Mouse (Mus musculus): ENCODE measurements around the gene Crlf1. TPM values are rescaled to one million over a fixed set of nuclear protein-coding genes. Genes with fewer than 3 reads are reported as not detected.

Crlf1 gene
- polyA plus RNA-seq, 1 experiment = 3.4 TPM

DNA sequence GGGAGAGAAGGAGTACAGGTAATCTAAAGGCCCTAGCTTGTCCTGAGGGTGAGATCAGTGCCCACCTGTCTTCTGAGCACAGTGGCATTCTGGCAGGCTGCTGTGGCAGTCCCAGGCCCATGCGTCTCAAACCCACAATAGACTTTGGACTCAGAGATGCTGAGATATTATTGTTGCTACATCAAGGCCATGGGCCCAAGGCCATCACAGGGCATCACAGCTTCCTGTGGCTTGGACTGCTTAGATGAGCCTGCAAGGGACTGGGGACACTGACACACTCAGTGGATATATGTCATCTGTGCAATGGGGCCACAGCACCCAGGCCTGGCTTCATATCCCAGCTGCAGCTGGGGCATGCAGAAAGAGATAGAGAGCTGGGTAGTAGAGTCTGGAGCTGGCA, 36.0 kb upstream of the Crlf1 start:
- H3K4me3 ChIP-seq (ENCODE audit: extremely low read depth, insufficient read depth, insufficient read length) = no peak overlapping the region
- H3K27me3 ChIP-seq (ENCODE audit: control insufficient read depth, insufficient read depth, low read length) = no peaks in the 10 kb centered on the region
- no peaks in the 10 kb centered on the region for H3K4me1 ChIP-seq (ENCODE audit: control insufficient read depth, insufficient read depth, insufficient read length)
- peaks cover 1% of the 10 kb centered on the region; the same call in 1 of the 2 replicates for H3K36me3 ChIP-seq (ENCODE audit: control insufficient read depth, insufficient read depth, low read length)
- no peak for DNase-seq (ENCODE audit: low read depth in 1 of 2, low spot score in 2 of 2)
- no peak overlapping the region for H3K27ac ChIP-seq (ENCODE audit: insufficient read depth, low read length)
- no peak for TF ChIP-seq CTCF (IDR thresholded peaks at IDR 0.05; ENCODE audit: extremely low read depth, insufficient read depth, insufficient read length, insufficient replicate concordance)
- no peak for TF ChIP-seq POLR2A (IDR thresholded peaks at IDR 0.05; ENCODE audit: low read depth, low read length)
- WGBS = 85% methylated on average over 1 of the region's 1 CpGs

DNA sequence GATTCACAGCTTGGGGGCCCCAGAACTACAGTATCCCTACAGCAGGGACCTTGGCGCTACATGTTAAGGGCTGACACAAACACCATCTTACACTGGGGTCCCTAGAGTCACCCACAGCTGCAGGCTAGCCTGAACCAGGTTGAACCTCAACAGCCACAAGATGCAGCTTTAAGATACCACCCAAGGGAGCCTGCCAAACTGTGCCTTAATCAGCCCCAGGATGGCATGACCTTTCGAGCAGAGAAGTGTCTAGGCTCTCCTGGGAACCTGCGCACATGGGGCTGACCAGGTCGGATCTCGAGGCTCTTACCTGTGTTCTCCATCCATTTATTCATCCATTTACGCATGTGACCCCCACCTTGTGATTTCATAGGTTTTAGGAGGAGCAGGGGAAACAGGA, 35.1 kb upstream of the Crlf1 start:
- no peaks in the 10 kb centered on the region for H3K27me3 ChIP-seq (ENCODE audit: control insufficient read depth, insufficient read depth, low read length)
- H3K36me3 ChIP-seq (ENCODE audit: control insufficient read depth, insufficient read depth, low read length) = no peaks in the 10 kb centered on the region
- no peak overlapping the region for H3K27ac ChIP-seq (ENCODE audit: insufficient read depth, low read length)
- DNase-seq (ENCODE audit: low read depth in 1 of 2, low spot score in 2 of 2) = no peak
- no peak for TF ChIP-seq POLR2A (IDR thresholded peaks at IDR 0.05; ENCODE audit: low read depth, low read length)
- TF ChIP-seq CTCF (IDR thresholded peaks at IDR 0.05; ENCODE audit: extremely low read depth, insufficient read depth, insufficient read length, insufficient replicate concordance) = no peak
- H3K4me3 ChIP-seq (ENCODE audit: extremely low read depth, insufficient read depth, insufficient read length) = no peak overlapping the region
- 81% methylated on average over 6 of the region's 6 CpGs for WGBS
- no peaks in the 10 kb centered on the region for H3K4me1 ChIP-seq (ENCODE audit: control insufficient read depth, insufficient read depth, insufficient read length)

GRCm38 (mm10) chr8:70458462-70458861, 34.5 kb upstream of the Crlf1 start:
- no peaks in the 10 kb centered on the region for H3K4me1 ChIP-seq (ENCODE audit: control insufficient read depth, insufficient read depth, insufficient read length)
- no peak for DNase-seq (ENCODE audit: low read depth in 1 of 2, low spot score in 2 of 2)
- H3K36me3 ChIP-seq (ENCODE audit: control insufficient read depth, insufficient read depth, low read length) = no peaks in the 10 kb centered on the region
- no peaks in the 10 kb centered on the region for H3K27me3 ChIP-seq (ENCODE audit: control insufficient read depth, insufficient read depth, low read length)
- no peak for TF ChIP-seq CTCF (IDR thresholded peaks at IDR 0.05; ENCODE audit: extremely low read depth, insufficient read depth, insufficient read length, insufficient replicate concordance)
- no peak for TF ChIP-seq POLR2A (IDR thresholded peaks at IDR 0.05; ENCODE audit: low read depth, low read length)
- no peak overlapping the region for H3K27ac ChIP-seq (ENCODE audit: insufficient read depth, low read length)
- 89% methylated on average over 3 of the region's 3 CpGs for WGBS
- H3K4me3 ChIP-seq (ENCODE audit: extremely low read depth, insufficient read depth, insufficient read length) = no peak overlapping the region

GRCm38 (mm10) chr8:70459636-70460035, 33.3 kb upstream of the Crlf1 start:
- DNase-seq (ENCODE audit: low read depth in 1 of 2, low spot score in 2 of 2) = no peak
- H3K36me3 ChIP-seq (ENCODE audit: control insufficient read depth, insufficient read depth, low read length) = no peaks in the 10 kb centered on the region
- no peaks in the 10 kb centered on the region for H3K4me1 ChIP-seq (ENCODE audit: control insufficient read depth, insufficient read depth, insufficient read length)
- no peak overlapping the region for H3K27ac ChIP-seq (ENCODE audit: insufficient read depth, low read length)
- no peak for TF ChIP-seq CTCF (IDR thresholded peaks at IDR 0.05; ENCODE audit: extremely low read depth, insufficient read depth, insufficient read length, insufficient replicate concordance)
- no peak for TF ChIP-seq POLR2A (IDR thresholded peaks at IDR 0.05; ENCODE audit: low read depth, low read length)
- H3K4me3 ChIP-seq (ENCODE audit: extremely low read depth, insufficient read depth, insufficient read length) = no peak overlapping the region
- 95% methylated on average over 2 of the region's 2 CpGs for WGBS
- H3K27me3 ChIP-seq (ENCODE audit: control insufficient read depth, insufficient read depth, low read length) = no peaks in the 10 kb centered on the region

DNA sequence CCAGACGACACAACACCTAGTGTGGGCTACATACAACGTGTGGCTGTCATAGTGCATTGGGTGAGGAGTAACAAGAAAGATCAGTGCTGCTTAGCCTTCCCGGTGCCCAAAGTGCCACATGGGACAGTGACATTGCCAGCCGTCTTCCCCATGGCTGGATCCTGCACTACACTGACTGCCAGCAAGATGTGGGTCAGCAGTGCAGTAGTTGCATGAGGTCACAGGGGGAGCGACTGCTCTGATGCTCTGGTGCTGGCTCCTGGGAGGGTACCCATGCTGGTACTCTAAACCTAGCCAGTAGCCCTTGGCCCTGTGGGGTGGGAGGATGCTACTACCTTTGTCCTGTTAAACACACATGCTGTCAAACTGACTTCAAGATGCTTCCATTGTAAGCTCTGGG, 32.8 kb upstream of the Crlf1 start:
- no peak for TF ChIP-seq POLR2A (IDR thresholded peaks at IDR 0.05; ENCODE audit: low read depth, low read length)
- no peak for TF ChIP-seq CTCF (IDR thresholded peaks at IDR 0.05; ENCODE audit: extremely low read depth, insufficient read depth, insufficient read length, insufficient replicate concordance)
- 92% methylated on average over 5 of the region's 5 CpGs for WGBS
- Histone ChIP-seq H3K4me3 (ENCODE audit: extremely low read depth, insufficient read depth, insufficient read length) (no peak overlapping the region), H3K4me1 (ENCODE audit: control insufficient read depth, insufficient read depth, insufficient read length) (no peaks in the 10 kb centered on the region), H3K27ac (ENCODE audit: insufficient read depth, low read length) (no peak overlapping the region), H3K36me3 (ENCODE audit: control insufficient read depth, insufficient read depth, low read length) (no peaks in the 10 kb centered on the region), H3K27me3 (ENCODE audit: control insufficient read depth, insufficient read depth, low read length) (no peaks in the 10 kb centered on the region)
- DNase-seq (ENCODE audit: low read depth in 1 of 2, low spot score in 2 of 2) = no peak

DNA sequence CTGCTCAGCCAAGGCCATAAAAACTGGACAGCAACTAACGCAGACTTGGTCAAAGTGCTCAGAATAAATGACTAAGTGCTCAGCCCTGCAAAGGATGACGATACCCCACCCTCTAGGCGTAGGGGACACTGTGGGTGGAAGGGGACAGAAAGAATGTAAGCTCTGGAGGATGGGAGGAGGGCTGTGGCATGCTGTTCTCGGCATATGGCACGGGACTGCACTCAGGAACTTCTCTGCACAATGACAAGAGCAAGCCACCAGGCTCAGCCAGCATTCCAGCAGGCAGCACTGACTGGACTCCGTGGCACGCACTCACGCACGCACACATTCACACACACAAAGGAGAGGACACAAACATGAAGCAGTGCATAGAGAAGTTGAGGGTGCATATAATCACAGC, 32.4 kb upstream of the Crlf1 start:
- TF ChIP-seq CTCF (IDR thresholded peaks at IDR 0.05; ENCODE audit: extremely low read depth, insufficient read depth, insufficient read length, insufficient replicate concordance) (no peak), POLR2A (IDR thresholded peaks at IDR 0.05; ENCODE audit: low read depth, low read length) (no peak)
- H3K27me3 ChIP-seq (ENCODE audit: control insufficient read depth, insufficient read depth, low read length) = no peaks in the 10 kb centered on the region
- H3K27ac ChIP-seq (ENCODE audit: insufficient read depth, low read length) = no peak overlapping the region
- H3K4me3 ChIP-seq (ENCODE audit: extremely low read depth, insufficient read depth, insufficient read length) = no peak overlapping the region
- no peak for DNase-seq (ENCODE audit: low read depth in 1 of 2, low spot score in 2 of 2)
- 95% methylated on average over 9 of the region's 9 CpGs for WGBS
- no peaks in the 10 kb centered on the region for H3K4me1 ChIP-seq (ENCODE audit: control insufficient read depth, insufficient read depth, insufficient read length)
- no peaks in the 10 kb centered on the region for H3K36me3 ChIP-seq (ENCODE audit: control insufficient read depth, insufficient read depth, low read length)

GRCm38 (mm10) chr8:70461765-70462515, 31.0 kb upstream of the Crlf1 start:
- H3K4me1 ChIP-seq (ENCODE audit: control insufficient read depth, insufficient read depth, insufficient read length) = no peaks in the 10 kb centered on the region
- H3K4me3 ChIP-seq (ENCODE audit: extremely low read depth, insufficient read depth, insufficient read length) = no peak overlapping the region
- 91% methylated on average over 16 of the region's 16 CpGs for WGBS
- no peak for DNase-seq (ENCODE audit: low read depth in 1 of 2, low spot score in 2 of 2)
- H3K27ac ChIP-seq (ENCODE audit: insufficient read depth, low read length) = no peak overlapping the region
- H3K36me3 ChIP-seq (ENCODE audit: control insufficient read depth, insufficient read depth, low read length) = no peaks in the 10 kb centered on the region
- no peak for TF ChIP-seq CTCF (IDR thresholded peaks at IDR 0.05; ENCODE audit: extremely low read depth, insufficient read depth, insufficient read length, insufficient replicate concordance)
- no peak for TF ChIP-seq POLR2A (IDR thresholded peaks at IDR 0.05; ENCODE audit: low read depth, low read length)
- no peaks in the 10 kb centered on the region for H3K27me3 ChIP-seq (ENCODE audit: control insufficient read depth, insufficient read depth, low read length)

Data from spleen, adult 2 months (tissue).